In genomic region chr8:110718209-110718968, GRCm38 (mm10) we compare ENCODE assay signal across 10 mouse cellular contexts. TPM values are rescaled to one million over a fixed set of nuclear protein-coding genes. Genes with fewer than 3 reads are reported as not detected.
A peak's percentile ranks its signal among the peaks of the same experiment; 100 is the strongest.
DNase-seq lines count a peak whose midpoint lies in the region; ATAC-seq and TF ChIP-seq lines count a peak whose summit lies in the region.
"Had no signal": no experiment of that assay in that cellular context is flagged by ENCODE, and none has a peak within 500 bp of the region (broad histone marks: within the 10 kb centered on the region; RNA-seq: fewer than 3 reads in every experiment).

No protein-coding gene starts in this region.

- H3K9ac ChIP-seq in heart, embryonic 15.5 days, result no peak overlapping the region
- H3K9ac ChIP-seq in hindbrain, embryonic 14.5 days, result no peak overlapping the region
- H3K9ac ChIP-seq in stomach, embryonic 16.5 days (ENCODE audit: low read length), result peak overlapping the region; percentile 50
- H3K9ac ChIP-seq: midbrain, embryonic 12.5 days had no signal

- intact Hi-C loops in heart, postnatal 25 days (cut with DNase I), result no loop called here

- H3K27ac ChIP-seq in heart, embryonic 15.5 days, result peak overlapping the region; percentile 91
- 0 out of 2 replicates have a peak overlapping the region, but pooled peaks have one; percentile 59 for H3K27ac ChIP-seq in spleen, adult 2 months (ENCODE audit: insufficient read depth, low read length)
- peak overlapping the region; percentile 67 for H3K27ac ChIP-seq in hindbrain, embryonic 14.5 days
- peak overlapping the region; percentile 91 for H3K27ac ChIP-seq in stomach, embryonic 16.5 days (ENCODE audit: low read length)
- H3K27ac ChIP-seq: midbrain, embryonic 12.5 days had no signal

- H3K4me2 ChIP-seq in heart, embryonic 15.5 days, result no peak overlapping the region
- H3K4me2 ChIP-seq in hindbrain, embryonic 14.5 days (replicated peaks), result no peak overlapping the region
- H3K4me2 ChIP-seq in stomach, embryonic 16.5 days (ENCODE audit: low read depth, low read length), result no peak overlapping the region
- H3K4me2 ChIP-seq: midbrain, embryonic 12.5 days had no signal

- no peak for TF ChIP-seq CTCF in spleen, adult 2 months (IDR thresholded peaks at IDR 0.05; ENCODE audit: extremely low read depth, insufficient read depth, insufficient read length, insufficient replicate concordance)

- no peak for DNase-seq in heart, postnatal 25 days (ENCODE audit: low spot score)
- no peak for DNase-seq in spleen, adult 2 months (ENCODE audit: low read depth in 1 of 2, low spot score in 2 of 2)
- DNase-seq in spleen, postnatal 10 days (ENCODE audit: low spot score in 2 of 2), result no peak
- no peak for DNase-seq in hindbrain, embryonic 14.5 days (ENCODE audit: low spot score)
- no peak for DNase-seq in frontal cortex, postnatal 14 days (ENCODE audit: low spot score in 2 of 2)
- no peak for DNase-seq in right cerebral cortex, postnatal 14 days

- peaks cover 81% of the 10 kb centered on the region for H3K4me1 ChIP-seq in heart, embryonic 15.5 days (replicated peaks)
- no peaks in the 10 kb centered on the region for H3K4me1 ChIP-seq in spleen, adult 2 months (ENCODE audit: control insufficient read depth, insufficient read depth, insufficient read length)
- H3K4me1 ChIP-seq in hindbrain, embryonic 14.5 days (replicated peaks; ENCODE audit: control insufficient read depth, insufficient read depth, low read length), result peaks cover 59% of the 10 kb centered on the region
- H3K4me1 ChIP-seq in stomach, embryonic 16.5 days (ENCODE audit: control insufficient read depth, insufficient read depth, low read length), result peaks cover 67% of the 10 kb centered on the region

- no peak for ATAC-seq in heart, embryonic 15.5 days (replicated peaks; ENCODE audit: insufficient number of reproducible peaks, insufficient read depth, low FRiP score, low read depth)
- no peak for ATAC-seq in hindbrain, embryonic 14.5 days (ENCODE audit: low FRiP score)
- no peak for ATAC-seq in stomach, embryonic 16.5 days (ENCODE audit: insufficient read depth, low FRiP score)

- H3K4me3 ChIP-seq in heart, embryonic 15.5 days, result no peak overlapping the region
- no peak overlapping the region for H3K4me3 ChIP-seq in spleen, adult 2 months (ENCODE audit: extremely low read depth, insufficient read depth, insufficient read length)
- H3K4me3 ChIP-seq in hindbrain, embryonic 14.5 days (replicated peaks; ENCODE audit: low read length), result no peak overlapping the region
- no peak overlapping the region for H3K4me3 ChIP-seq in stomach, embryonic 16.5 days (replicated peaks; ENCODE audit: low read length)
- H3K4me3 ChIP-seq: midbrain, embryonic 12.5 days had no signal

- no peaks in the 10 kb centered on the region for H3K27me3 ChIP-seq in heart, embryonic 15.5 days
- H3K27me3 ChIP-seq in spleen, adult 2 months (ENCODE audit: control insufficient read depth, insufficient read depth, low read length), result peaks cover 7% of the 10 kb centered on the region
- no peaks in the 10 kb centered on the region for H3K27me3 ChIP-seq in hindbrain, embryonic 14.5 days (ENCODE audit: control insufficient read depth, insufficient read depth, low read length)
- H3K27me3 ChIP-seq in stomach, embryonic 16.5 days (ENCODE audit: control insufficient read depth, insufficient read depth, low read length), result no peaks in the 10 kb centered on the region
- H3K27me3 ChIP-seq: midbrain, embryonic 12.5 days had no signal

- H3K9me3 ChIP-seq in heart, embryonic 15.5 days (replicated peaks), result no peaks in the 10 kb centered on the region
- no peaks in the 10 kb centered on the region for H3K9me3 ChIP-seq in hindbrain, embryonic 14.5 days (ENCODE audit: control insufficient read depth, low read length)
- H3K9me3 ChIP-seq in stomach, embryonic 16.5 days (replicated peaks; ENCODE audit: control insufficient read depth, low read length), result no peaks in the 10 kb centered on the region
- H3K9me3 ChIP-seq: G1E; midbrain, embryonic 12.5 days had no signal

- H3K36me3 ChIP-seq in heart, embryonic 15.5 days, result no peaks in the 10 kb centered on the region
- H3K36me3 ChIP-seq in spleen, adult 2 months (ENCODE audit: control insufficient read depth, insufficient read depth, low read length), result peaks cover 10% of the 10 kb centered on the region
- H3K36me3 ChIP-seq in hindbrain, embryonic 14.5 days (replicated peaks; ENCODE audit: control insufficient read depth, insufficient read depth), result peaks cover 6% of the 10 kb centered on the region
- no peaks in the 10 kb centered on the region for H3K36me3 ChIP-seq in stomach, embryonic 16.5 days (ENCODE audit: control insufficient read depth, insufficient read depth, low read length)

- TF ChIP-seq POLR2A in spleen, adult 2 months (IDR thresholded peaks at IDR 0.05; ENCODE audit: low read depth, low read length), result no peak

- 87% methylated on average over 8 of the region's 8 CpGs for WGBS in heart, embryonic 15.5 days
- WGBS in spleen, adult 2 months, result 93% methylated on average over 8 of the region's 8 CpGs
- 84% methylated on average over 8 of the region's 8 CpGs for WGBS in hindbrain, embryonic 14.5 days
- WGBS in stomach, embryonic 16.5 days, result 71% methylated on average over 8 of the region's 8 CpGs

RNA-seq across cellular contexts. Expression of gene Mtss1l, which starts 2.9 kb away (rescaled TPM):
- 10.1 and 15.7 TPM in 2 replicates for polyA plus RNA-seq in heart, embryonic 15.5 days (2015; fragmentation: Nextera tagmentation; extraction: Ambion mirVana)
- total RNA-seq in heart, postnatal 25 days (2021), result 10 to 100 TPM; 33.8 to 36.1 TPM
- 34.8 and 39.4 TPM in 2 replicates for polyA plus RNA-seq in spleen, adult 2 months (2012; rRNA removed)
- polyA plus RNA-seq in hindbrain, embryonic 14.5 days (2014; fragmentation: Nextera tagmentation; extraction: Ambion mirVana), result 32.9 and 36.3 TPM in 2 replicates
- polyA plus RNA-seq in stomach, embryonic 16.5 days (2015; fragmentation: Nextera tagmentation; extraction: Ambion mirVana), result 7.0 and 8.2 TPM in 2 replicates
